Comparison of ENCODE assay signal across 40 mouse cellular contexts in the genomic region with DNA sequence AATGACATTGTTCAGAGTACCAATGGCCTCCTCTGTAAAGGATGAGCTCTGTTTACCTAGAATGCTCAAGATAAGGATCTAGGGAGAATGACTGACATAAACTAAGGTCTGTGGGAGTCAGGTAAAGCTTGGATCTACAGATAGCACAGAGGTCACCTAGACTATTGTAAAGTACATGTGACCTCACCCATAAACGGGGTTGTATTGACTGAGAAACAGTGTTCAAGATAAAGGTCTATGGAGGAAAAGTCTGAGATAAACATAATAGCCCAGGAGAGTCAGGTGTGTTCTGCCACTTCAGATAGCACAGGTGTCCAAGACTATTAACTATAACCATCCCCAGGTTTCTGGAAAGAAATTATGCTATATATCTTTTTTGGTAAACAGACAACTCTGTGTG. TPM values are rescaled to one million over a fixed set of nuclear protein-coding genes. Genes with fewer than 3 reads are reported as not detected.
"Had no signal": no experiment of that assay in that cellular context is flagged by ENCODE, and none has a peak within 500 bp of the region (broad histone marks: within the 10 kb centered on the region; RNA-seq: fewer than 3 reads in every experiment).

No protein-coding gene starts in this region.

- DNase-seq: gastrocnemius, adult 2 months; gastrocnemius, postnatal 10 days; gastrocnemius, postnatal 25 days; heart, adult 18-20 months; heart, postnatal 10 days; heart, postnatal 4 days; kidney, adult 11 months; kidney, adult 2 months; kidney, adult 9 months; kidney, postnatal 25 days; kidney, postnatal 4 days; left cerebral cortex, postnatal 4 days; liver, embryonic 13.5 days had no signal

- H3K9ac ChIP-seq: heart, embryonic 12.5 days; hindbrain, embryonic 12.5 days; hindbrain, embryonic 14.5 days; kidney, embryonic 15.5 days; limb, embryonic 13.5 days; limb, embryonic 15.5 days; liver, embryonic 13.5 days; liver, embryonic 15.5 days had no signal

- H3K27me3 ChIP-seq: heart, embryonic 12.5 days; hindbrain, embryonic 12.5 days; kidney, embryonic 15.5 days; limb, embryonic 13.5 days; limb, embryonic 15.5 days; liver, embryonic 13.5 days; liver, embryonic 15.5 days had no signal

- ATAC-seq: hindbrain, embryonic 16.5 days; inflammation-experienced regulatory T-cells, adult 6 months had no signal

- H3K4me3 ChIP-seq: gastrocnemius, adult 2 months; heart, embryonic 10.5 days; heart, embryonic 12.5 days; hindbrain, embryonic 10.5 days; hindbrain, embryonic 12.5 days; kidney, embryonic 15.5 days; limb, embryonic 13.5 days; limb, embryonic 15.5 days; liver, embryonic 13.5 days; liver, embryonic 15.5 days had no signal

- H3K36me3 ChIP-seq: heart, embryonic 10.5 days; heart, embryonic 12.5 days; hindbrain, embryonic 10.5 days; hindbrain, embryonic 12.5 days; kidney, embryonic 15.5 days; limb, embryonic 13.5 days; limb, embryonic 15.5 days; liver, embryonic 13.5 days; liver, embryonic 15.5 days had no signal

- H3K4me1 ChIP-seq: heart, embryonic 10.5 days; heart, embryonic 12.5 days; hindbrain, embryonic 10.5 days; hindbrain, embryonic 12.5 days; kidney, embryonic 15.5 days; limb, embryonic 13.5 days; limb, embryonic 15.5 days; liver, embryonic 13.5 days; liver, embryonic 15.5 days had no signal

- H3K4me2 ChIP-seq: heart, embryonic 12.5 days; hindbrain, embryonic 12.5 days; hindbrain, embryonic 14.5 days; kidney, embryonic 15.5 days; limb, embryonic 13.5 days; limb, embryonic 15.5 days; liver, embryonic 11.5 days; liver, embryonic 13.5 days; liver, embryonic 15.5 days had no signal

- H3K9me3 ChIP-seq: heart, embryonic 10.5 days; heart, embryonic 12.5 days; hindbrain, embryonic 10.5 days; hindbrain, embryonic 12.5 days; kidney, embryonic 15.5 days; limb, embryonic 13.5 days; limb, embryonic 15.5 days; liver, embryonic 13.5 days; liver, embryonic 15.5 days had no signal

- H3K27ac ChIP-seq: gastrocnemius, adult 2 months; heart, embryonic 10.5 days; hindbrain, embryonic 10.5 days; hindbrain, embryonic 12.5 days; hindbrain, embryonic 14.5 days; kidney, embryonic 15.5 days; kidney, postnatal 0 days; limb, embryonic 13.5 days; limb, embryonic 15.5 days; liver, embryonic 13.5 days; liver, embryonic 15.5 days had no signal

RNA-seq across cellular contexts. Expression of gene 1700057G04Rik, which starts 29.8 kb away (rescaled TPM):
- total RNA-seq: gastrocnemius, adult 2 months; gastrocnemius, postnatal 10 days; gastrocnemius, postnatal 25 days; gastrocnemius, postnatal 4 days; granulocyte monocyte progenitor cell, adult 5-6 weeks; heart, adult 18-20 months; heart, adult 8-10 months; heart, postnatal 10 days; heart, postnatal 25 days; heart, postnatal 4 days; layer of hippocampus, adult 18-20 months; layer of hippocampus, postnatal 10 days; layer of hippocampus, postnatal 25 days; left cerebral cortex, adult 8-10 months; left cerebral cortex, postnatal 10 days; left cerebral cortex, postnatal 25 days; left cerebral cortex, postnatal 4 days had no signal
- polyA plus RNA-seq: frontal cortex, adult 2 months; heart, embryonic 10.5 days; heart, embryonic 12.5 days; heart, embryonic 14.5 days; heart, embryonic 16.5 days; hindbrain, embryonic 10.5 days; hindbrain, embryonic 12.5 days; hindbrain, embryonic 14.5 days; hindbrain, embryonic 16.5 days; kidney, adult 2 months; kidney, embryonic 15.5 days; limb, embryonic 11.5 days; limb, embryonic 13.5 days; limb, embryonic 15.5 days; liver, embryonic 11.5 days; liver, embryonic 13.5 days; liver, embryonic 15.5 days had no signal
